Mouse (Mus musculus): Measurements from ENCODE around the gene Vav2. TPM values are rescaled to one million over a fixed set of nuclear protein-coding genes. Genes with fewer than 3 reads are reported as not detected.
A peak's percentile ranks its signal among the peaks of the same experiment; 100 is the strongest.

Vav2 gene
- polyA plus RNA-seq, 1 experiment from 2014 or later = 8.8 TPM

GRCm38 (mm10) chr2:27461881-27462660 is 35.2 kb upstream of the Vav2 start:
- no peak for ATAC-seq
- Histone ChIP-seq H3K9ac (no peak overlapping the region), H3K9me3 (replicated peaks) (no peaks in the 10 kb centered on the region), H3K36me3 (ENCODE audit: poor library complexity, severe bottlenecking) (peaks cover 94% of the 10 kb centered on the region), H3K27ac (no peak overlapping the region), H3K4me1 (no peaks in the 10 kb centered on the region), H3K4me2 (no peak overlapping the region), H3K27me3 (no peaks in the 10 kb centered on the region), H3K4me3 (no peak overlapping the region)
- WGBS = 92% methylated on average over 4 of the region's 4 CpGs

- H3K27me3 ChIP-seq = no peaks in the 10 kb centered on the region
- WGBS = 73% methylated on average over 9 of the region's 9 CpGs
- H3K36me3 ChIP-seq (ENCODE audit: poor library complexity, severe bottlenecking) = peaks cover 94% of the 10 kb centered on the region
- no peak overlapping the region for H3K27ac ChIP-seq
- H3K9me3 ChIP-seq (replicated peaks) = no peaks in the 10 kb centered on the region
- H3K9ac ChIP-seq = no peak overlapping the region
- no peak overlapping the region for H3K4me2 ChIP-seq
- no peak for ATAC-seq
- H3K4me1 ChIP-seq = no peaks in the 10 kb centered on the region
- no peak overlapping the region for H3K4me3 ChIP-seq
Observed at GRCm38 (mm10) chr2:27460651-27461050, 33.8 kb upstream of the Vav2 start.

GRCm38 (mm10) chr2:27460163-27460562 is 33.3 kb upstream of the Vav2 start:
- peaks cover 97% of the 10 kb centered on the region for H3K36me3 ChIP-seq (ENCODE audit: poor library complexity, severe bottlenecking)

GRCm38 (mm10) chr2:27459735-27460134 is 32.9 kb upstream of the Vav2 start:
- H3K4me1 ChIP-seq = no peaks in the 10 kb centered on the region
- no peak overlapping the region for H3K4me2 ChIP-seq
- H3K27me3 ChIP-seq = no peaks in the 10 kb centered on the region
- H3K27ac ChIP-seq = no peak overlapping the region
- H3K36me3 ChIP-seq (ENCODE audit: poor library complexity, severe bottlenecking) = peaks cover 99% of the 10 kb centered on the region
- no peak for ATAC-seq
- WGBS = 90% methylated on average over 7 of the region's 7 CpGs
- H3K9me3 ChIP-seq (replicated peaks) = no peaks in the 10 kb centered on the region
- no peak overlapping the region for H3K9ac ChIP-seq
- no peak overlapping the region for H3K4me3 ChIP-seq

More at GRCm38 (mm10) chr2:27460163-27460562, 33.3 kb upstream of the Vav2 start:
- Histone ChIP-seq H3K4me1 (no peaks in the 10 kb centered on the region), H3K4me3 (no peak overlapping the region), H3K9ac (no peak overlapping the region), H3K27me3 (no peaks in the 10 kb centered on the region), H3K4me2 (no peak overlapping the region), H3K9me3 (replicated peaks) (no peaks in the 10 kb centered on the region), H3K27ac (no peak overlapping the region)
- WGBS = 91% methylated on average over 5 of the region's 5 CpGs
- no peak for ATAC-seq

DNA sequence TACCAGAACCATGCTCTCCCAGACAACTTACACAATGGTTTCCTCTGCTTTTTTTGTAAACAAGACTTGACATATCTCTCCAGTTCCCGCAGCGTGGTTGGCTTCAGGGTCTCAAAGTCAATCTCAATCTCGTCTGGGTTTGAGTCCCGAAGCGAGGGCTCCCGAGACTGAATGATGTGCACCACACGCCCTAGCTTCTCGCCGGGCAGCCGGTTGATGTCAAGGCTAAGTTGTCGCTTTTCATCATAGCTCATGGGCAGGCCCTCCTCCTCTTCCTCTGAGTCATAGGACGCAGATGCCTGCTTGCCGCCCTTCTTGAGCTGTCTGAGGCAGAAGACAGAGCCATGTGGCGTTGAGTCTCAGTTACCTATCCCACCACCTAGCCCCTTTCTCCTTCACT is 23.4 kb upstream of the Vav2 start:
- ATAC-seq = no peak
- H3K27me3 ChIP-seq = no peaks in the 10 kb centered on the region
- WGBS = 93% methylated on average over 14 of the region's 14 CpGs
- H3K36me3 ChIP-seq (ENCODE audit: poor library complexity, severe bottlenecking) = peaks cover 99% of the 10 kb centered on the region
- no peak overlapping the region for H3K9ac ChIP-seq
- H3K4me2 ChIP-seq = no peak overlapping the region
- H3K4me3 ChIP-seq = no peak overlapping the region
- H3K27ac ChIP-seq = no peak overlapping the region
- H3K9me3 ChIP-seq (replicated peaks) = no peaks in the 10 kb centered on the region
- H3K4me1 ChIP-seq = no peaks in the 10 kb centered on the region

DNA sequence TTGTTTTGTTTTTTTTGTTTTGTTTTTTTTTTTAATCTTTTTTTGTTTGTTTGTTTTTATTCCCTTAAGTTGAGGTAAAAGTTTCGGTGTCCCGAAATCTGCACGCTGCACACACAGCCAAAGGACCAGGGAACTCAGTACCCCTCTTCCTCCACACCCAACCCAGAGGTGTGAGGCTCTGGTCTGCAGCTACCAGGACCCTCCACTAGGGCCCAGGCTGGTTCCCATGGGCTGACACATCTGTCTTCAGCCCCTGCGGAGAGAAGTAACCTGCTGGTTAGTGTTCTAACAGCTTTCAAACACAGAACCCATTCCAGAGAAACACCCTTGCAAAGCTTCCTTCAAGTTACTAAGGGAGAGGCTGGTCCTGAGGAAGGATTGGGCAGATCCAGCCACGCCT is 20.9 kb upstream of the Vav2 start:
- no peak overlapping the region for H3K9ac ChIP-seq
- H3K4me2 ChIP-seq = no peak overlapping the region
- no peaks in the 10 kb centered on the region for H3K9me3 ChIP-seq (replicated peaks)
- peaks cover 10% of the 10 kb centered on the region for H3K4me1 ChIP-seq
- H3K27ac ChIP-seq = no peak overlapping the region
- ATAC-seq = no peak
- no peaks in the 10 kb centered on the region for H3K27me3 ChIP-seq
- H3K4me3 ChIP-seq = no peak overlapping the region
- H3K36me3 ChIP-seq (ENCODE audit: poor library complexity, severe bottlenecking) = peaks cover 86% of the 10 kb centered on the region
- 89% methylated on average over 5 of the region's 5 CpGs for WGBS

DNA sequence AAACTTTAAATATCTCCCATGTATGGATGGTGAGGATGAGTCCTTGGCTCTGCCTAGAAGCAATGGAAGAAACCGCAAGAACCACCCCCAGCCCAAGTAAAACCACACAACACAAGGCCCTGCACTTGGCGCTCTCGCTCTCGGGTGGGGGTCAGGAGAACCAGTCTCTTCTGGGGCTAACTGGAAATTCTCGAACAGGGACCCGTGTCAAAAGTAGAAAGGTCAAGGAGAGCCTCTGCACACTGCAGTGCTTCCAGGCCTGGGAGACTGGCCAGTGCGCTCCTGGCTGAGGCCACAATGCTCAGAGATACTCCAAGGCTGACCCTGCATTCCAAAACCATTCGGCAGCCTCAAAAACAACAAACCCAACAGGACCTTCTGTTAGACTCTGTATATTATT is 20.0 kb upstream of the Vav2 start:
- no peak overlapping the region for H3K27ac ChIP-seq
- no peaks in the 10 kb centered on the region for H3K27me3 ChIP-seq
- peaks cover 14% of the 10 kb centered on the region for H3K4me1 ChIP-seq
- no peak overlapping the region for H3K4me3 ChIP-seq
- no peak overlapping the region for H3K4me2 ChIP-seq
- no peak for ATAC-seq
- no peaks in the 10 kb centered on the region for H3K9me3 ChIP-seq (replicated peaks)
- peaks cover 76% of the 10 kb centered on the region for H3K36me3 ChIP-seq (ENCODE audit: poor library complexity, severe bottlenecking)
- no peak overlapping the region for H3K9ac ChIP-seq
- 91% methylated on average over 8 of the region's 8 CpGs for WGBS

DNA sequence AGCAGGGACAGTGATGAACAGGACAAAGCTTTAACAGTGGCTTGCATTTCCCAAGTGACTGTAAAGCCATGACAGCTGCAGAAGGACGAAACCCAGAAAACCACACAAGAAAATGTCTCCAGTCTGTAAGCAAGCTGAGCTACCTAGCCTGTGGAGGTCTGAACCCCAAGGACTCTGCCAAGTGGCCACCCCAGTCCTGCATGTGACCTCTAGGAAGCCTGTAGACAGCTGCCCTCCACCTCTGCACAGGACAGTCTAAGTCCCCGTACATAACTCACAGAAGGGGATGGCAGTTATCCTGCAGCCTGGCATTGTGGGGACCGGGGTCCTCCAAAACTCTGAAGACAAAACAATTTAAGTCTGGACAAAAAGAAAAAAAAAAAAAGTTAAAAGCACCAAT is 19.1 kb upstream of the Vav2 start:
- 95% methylated on average over 3 of the region's 3 CpGs for WGBS
- no peak overlapping the region for H3K4me2 ChIP-seq
- H3K27me3 ChIP-seq = no peaks in the 10 kb centered on the region
- H3K27ac ChIP-seq = no peak overlapping the region
- H3K36me3 ChIP-seq (ENCODE audit: poor library complexity, severe bottlenecking) = peaks cover 67% of the 10 kb centered on the region
- no peak for ATAC-seq
- H3K4me1 ChIP-seq = peaks cover 16% of the 10 kb centered on the region
- no peak overlapping the region for H3K9ac ChIP-seq
- no peaks in the 10 kb centered on the region for H3K9me3 ChIP-seq (replicated peaks)
- H3K4me3 ChIP-seq = no peak overlapping the region

- H3K9me3 ChIP-seq (replicated peaks) = no peaks in the 10 kb centered on the region
- no peaks in the 10 kb centered on the region for H3K27me3 ChIP-seq
- H3K4me3 ChIP-seq = peak overlapping the region; percentile 66
- H3K9ac ChIP-seq = no peak overlapping the region
- H3K27ac ChIP-seq = no peak overlapping the region
- WGBS = 80% methylated on average over 5 of the region's 5 CpGs
- peaks cover 42% of the 10 kb centered on the region for H3K36me3 ChIP-seq (ENCODE audit: poor library complexity, severe bottlenecking)
- peak overlapping the region; percentile 77 for H3K4me2 ChIP-seq
- no peak for ATAC-seq
- peaks cover 16% of the 10 kb centered on the region for H3K4me1 ChIP-seq
Observed at GRCm38 (mm10) chr2:27443450-27443708, 16.5 kb upstream of the Vav2 start.

GRCm38 (mm10) chr2:27442708-27443449 is 16.0 kb upstream of the Vav2 start:
- WGBS = 33% methylated on average over 20 of the region's 20 CpGs
- H3K9me3 ChIP-seq (replicated peaks) = no peaks in the 10 kb centered on the region
- peak overlapping the region; percentile 66 for H3K4me3 ChIP-seq
- peak; percentile 61 for ATAC-seq
- H3K27ac ChIP-seq = peak overlapping the region; percentile 81
- H3K27me3 ChIP-seq = no peaks in the 10 kb centered on the region
- peak overlapping the region; percentile 80 for H3K9ac ChIP-seq
- peaks cover 37% of the 10 kb centered on the region for H3K36me3 ChIP-seq (ENCODE audit: poor library complexity, severe bottlenecking)
- H3K4me1 ChIP-seq = peaks cover 16% of the 10 kb centered on the region
- H3K4me2 ChIP-seq = peak overlapping the region; percentile 77

- Histone ChIP-seq H3K9me3 (replicated peaks) (no peaks in the 10 kb centered on the region), H3K27me3 (no peaks in the 10 kb centered on the region), H3K4me1 (peaks cover 16% of the 10 kb centered on the region), H3K36me3 (ENCODE audit: poor library complexity, severe bottlenecking) (peaks cover 28% of the 10 kb centered on the region), H3K27ac (peak within 1 kb of the TSS; percentile 81), H3K4me2 (peak within 1 kb of the TSS; percentile 77), H3K4me3 (peak within 1 kb of the TSS; percentile 66), H3K9ac (peak within 1 kb of the TSS; percentile 80)
- WGBS = under 1% methylated on average over 36 of the region's 36 CpGs
- ATAC-seq = peak; percentile 93
Observed at GRCm38 (mm10) chr2:27441767-27442707, 15.2 kb upstream of the Vav2 start, which contains the start of gene Brd3os. Gene Brd3os (plus strand): TSS chr2:27442324.

GRCm38 (mm10) chr2:27438281-27438680 is 11.4 kb upstream of the Vav2 start:
- no peak overlapping the region for H3K4me3 ChIP-seq
- H3K4me2 ChIP-seq = no peak overlapping the region
- WGBS = 19% methylated on average over 11 of the region's 11 CpGs
- no peaks in the 10 kb centered on the region for H3K9me3 ChIP-seq (replicated peaks)
- no peaks in the 10 kb centered on the region for H3K27me3 ChIP-seq
- peaks cover 11% of the 10 kb centered on the region for H3K4me1 ChIP-seq
- no peak overlapping the region for H3K27ac ChIP-seq
- no peak for ATAC-seq
- H3K36me3 ChIP-seq (ENCODE audit: poor library complexity, severe bottlenecking) = no peaks in the 10 kb centered on the region
- no peak overlapping the region for H3K9ac ChIP-seq

All from forebrain, embryonic 13.5 days (tissue).